Mouse (Mus musculus): Measurements from ENCODE around the gene Fgf10. TPM values are rescaled to one million over a fixed set of nuclear protein-coding genes. Genes with fewer than 3 reads are reported as not detected.

Fgf10 gene
- polyA plus RNA-seq, 1 experiment from 2014 or later, result 1.3 TPM

- no peak overlapping the region for H3K4me2 ChIP-seq (replicated peaks)
- no peaks in the 10 kb centered on the region for H3K36me3 ChIP-seq
- no peak overlapping the region for H3K27ac ChIP-seq
- H3K27me3 ChIP-seq (replicated peaks), result no peaks in the 10 kb centered on the region
- WGBS, result 88% methylated on average over 4 of the region's 4 CpGs
- no peaks in the 10 kb centered on the region for H3K9me3 ChIP-seq
- no peak overlapping the region for H3K9ac ChIP-seq
- H3K4me1 ChIP-seq, result no peaks in the 10 kb centered on the region
- no peak for ATAC-seq (ENCODE audit: low FRiP score, low read depth)
- H3K4me3 ChIP-seq, result no peak overlapping the region
Measured at GRCm38 (mm10) chr13:118800176-118800575, 130.6 kb downstream of the Fgf10 start.

DNA sequence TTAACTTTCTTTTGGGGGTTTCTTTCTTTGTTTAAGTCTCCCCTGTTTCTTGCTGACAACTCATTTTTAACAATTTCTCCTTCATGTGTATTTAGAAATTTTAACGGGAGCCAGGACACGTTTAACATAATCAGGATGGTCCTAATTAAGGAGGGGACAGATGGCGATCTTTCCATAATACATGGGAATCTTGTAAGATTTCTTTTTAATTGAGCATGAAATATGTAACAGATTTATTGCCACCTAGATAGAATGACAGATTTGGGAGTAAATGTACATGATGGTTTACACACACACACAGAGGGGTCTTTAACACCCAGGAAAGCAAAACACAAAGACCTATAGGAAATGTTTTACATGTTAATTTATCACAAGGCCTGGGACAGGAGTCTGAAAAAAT lies 137.1 kb downstream of the Fgf10 start:
- Histone ChIP-seq H3K27ac (no peak overlapping the region), H3K4me3 (no peak overlapping the region), H3K9me3 (no peaks in the 10 kb centered on the region), H3K9ac (no peak overlapping the region), H3K36me3 (no peaks in the 10 kb centered on the region), H3K4me2 (replicated peaks) (no peak overlapping the region), H3K4me1 (no peaks in the 10 kb centered on the region), H3K27me3 (replicated peaks) (no peaks in the 10 kb centered on the region)
- WGBS, result 82% methylated on average over 3 of the region's 3 CpGs
- ATAC-seq (ENCODE audit: low FRiP score, low read depth), result no peak

DNA sequence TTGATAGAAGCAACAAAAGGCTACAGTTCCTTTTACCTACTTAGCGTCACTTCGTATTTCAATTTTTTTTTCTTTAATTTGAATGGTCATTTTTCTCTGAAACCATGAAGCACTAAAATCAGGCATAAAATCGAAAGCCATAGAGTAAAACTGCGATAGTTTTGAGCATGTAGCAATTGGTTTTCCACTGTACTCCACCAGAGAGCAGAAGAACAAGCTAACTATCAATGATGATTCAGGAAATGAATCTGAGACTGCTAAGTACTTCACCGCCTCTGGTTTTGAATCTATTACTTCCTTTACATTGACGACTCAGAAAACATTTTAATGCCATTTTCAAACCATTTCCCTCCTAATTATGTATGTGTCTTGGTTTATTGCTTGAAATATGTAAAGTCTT lies 150.2 kb downstream of the Fgf10 start:
- no peaks in the 10 kb centered on the region for H3K9me3 ChIP-seq
- no peaks in the 10 kb centered on the region for H3K27me3 ChIP-seq (replicated peaks)
- H3K4me1 ChIP-seq, result no peaks in the 10 kb centered on the region
- no peak overlapping the region for H3K9ac ChIP-seq
- no peak overlapping the region for H3K4me2 ChIP-seq (replicated peaks)
- H3K27ac ChIP-seq, result no peak overlapping the region
- no peak overlapping the region for H3K4me3 ChIP-seq
- no peak for ATAC-seq (ENCODE audit: low FRiP score, low read depth)
- WGBS, result 92% methylated on average over 6 of the region's 6 CpGs
- H3K36me3 ChIP-seq, result no peaks in the 10 kb centered on the region

- H3K4me1 ChIP-seq, result no peaks in the 10 kb centered on the region
- no peaks in the 10 kb centered on the region for H3K36me3 ChIP-seq
- WGBS, result 95% methylated on average over 2 of the region's 2 CpGs
- H3K4me3 ChIP-seq, result no peak overlapping the region
- H3K9me3 ChIP-seq, result no peaks in the 10 kb centered on the region
- no peak for ATAC-seq (ENCODE audit: low FRiP score, low read depth)
- H3K27me3 ChIP-seq (replicated peaks), result no peaks in the 10 kb centered on the region
- H3K4me2 ChIP-seq (replicated peaks), result no peak overlapping the region
- no peak overlapping the region for H3K9ac ChIP-seq
- H3K27ac ChIP-seq, result no peak overlapping the region
Measured at GRCm38 (mm10) chr13:118823113-118823512, 153.5 kb downstream of the Fgf10 start.

- no peak overlapping the region for H3K4me3 ChIP-seq
- no peak overlapping the region for H3K9ac ChIP-seq
- 77% methylated on average over 4 of the region's 4 CpGs for WGBS
- no peak overlapping the region for H3K4me2 ChIP-seq (replicated peaks)
- H3K4me1 ChIP-seq, result no peaks in the 10 kb centered on the region
- no peaks in the 10 kb centered on the region for H3K36me3 ChIP-seq
- H3K27ac ChIP-seq, result no peak overlapping the region
- H3K27me3 ChIP-seq (replicated peaks), result no peaks in the 10 kb centered on the region
- ATAC-seq (ENCODE audit: low FRiP score, low read depth), result no peak
- no peaks in the 10 kb centered on the region for H3K9me3 ChIP-seq
Measured at GRCm38 (mm10) chr13:118825102-118825501, 155.5 kb downstream of the Fgf10 start.

DNA sequence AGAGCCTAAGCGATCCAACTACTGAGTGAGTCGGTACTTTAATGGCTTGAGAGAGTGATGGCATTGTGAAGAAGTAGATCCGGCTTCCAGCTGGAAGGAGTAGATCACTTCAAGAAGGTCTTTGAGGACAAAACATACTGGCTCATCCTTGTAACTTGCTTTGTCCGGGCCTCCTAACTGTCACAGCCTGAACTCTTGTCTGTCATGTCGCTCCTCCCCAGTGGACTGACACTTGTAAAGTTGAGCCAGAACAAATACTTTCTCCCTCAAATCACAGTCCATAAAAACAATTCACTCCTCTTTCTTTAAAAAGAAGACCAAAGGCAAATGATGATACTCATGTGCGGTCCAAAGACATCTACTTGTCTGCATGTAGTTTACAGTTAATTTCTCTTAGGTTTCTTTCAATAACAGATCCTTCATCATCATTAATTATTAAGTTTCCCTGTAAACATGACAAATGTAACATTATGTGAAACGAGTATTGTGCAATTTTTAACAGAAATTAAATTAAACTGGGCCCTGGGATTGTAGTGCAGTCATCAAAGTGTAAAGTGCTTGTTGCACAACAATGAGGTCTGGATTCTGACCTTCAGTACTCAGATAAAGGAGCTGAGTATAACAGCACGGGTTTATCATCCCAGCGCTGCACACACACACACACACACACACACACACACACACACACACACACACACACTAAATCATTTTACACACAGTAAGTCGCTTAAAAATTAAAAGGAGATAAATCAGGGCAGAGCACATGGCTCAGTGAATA lies 159.2 kb downstream of the Fgf10 start:
- Histone ChIP-seq H3K27me3 (replicated peaks) (no peaks in the 10 kb centered on the region), H3K36me3 (no peaks in the 10 kb centered on the region), H3K9ac (no peak overlapping the region), H3K4me3 (no peak overlapping the region), H3K4me2 (replicated peaks) (no peak overlapping the region), H3K4me1 (no peaks in the 10 kb centered on the region), H3K27ac (no peak overlapping the region), H3K9me3 (no peaks in the 10 kb centered on the region)
- ATAC-seq (ENCODE audit: low FRiP score, low read depth), result no peak
- WGBS, result 90% methylated on average over 10 of the region's 10 CpGs

- H3K9me3 ChIP-seq, result no peaks in the 10 kb centered on the region
- no peak overlapping the region for H3K4me3 ChIP-seq
- no peak overlapping the region for H3K9ac ChIP-seq
- H3K27ac ChIP-seq, result no peak overlapping the region
- H3K36me3 ChIP-seq, result no peaks in the 10 kb centered on the region
- ATAC-seq (ENCODE audit: low FRiP score, low read depth), result no peak
- no peaks in the 10 kb centered on the region for H3K4me1 ChIP-seq
- no peak overlapping the region for H3K4me2 ChIP-seq (replicated peaks)
- no peaks in the 10 kb centered on the region for H3K27me3 ChIP-seq (replicated peaks)
Measured at GRCm38 (mm10) chr13:118834021-118834420, 164.4 kb downstream of the Fgf10 start.

DNA sequence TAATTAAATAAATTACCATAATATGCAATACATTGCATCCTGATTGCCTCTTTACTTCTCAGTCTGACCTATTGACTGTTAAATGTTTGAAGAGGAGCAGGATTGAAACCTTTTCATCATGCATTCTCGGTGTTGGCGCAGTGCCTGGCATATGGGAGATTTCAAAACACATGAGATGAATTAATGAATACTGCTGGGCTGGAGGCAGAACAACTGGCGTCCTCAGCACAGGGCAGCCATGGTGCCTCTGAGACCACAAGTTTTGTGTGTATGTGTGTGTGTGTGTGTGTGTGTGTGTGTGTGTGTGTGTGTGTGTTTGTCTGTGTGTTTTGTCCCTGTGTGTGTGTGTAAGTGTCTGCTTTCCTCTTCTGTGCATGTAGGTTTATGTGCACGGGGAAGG lies 165.5 kb downstream of the Fgf10 start:
- Histone ChIP-seq H3K4me2 (replicated peaks) (no peak overlapping the region), H3K27me3 (replicated peaks) (no peaks in the 10 kb centered on the region), H3K4me3 (no peak overlapping the region), H3K27ac (no peak overlapping the region), H3K36me3 (no peaks in the 10 kb centered on the region), H3K9ac (no peak overlapping the region), H3K9me3 (no peaks in the 10 kb centered on the region), H3K4me1 (no peaks in the 10 kb centered on the region)
- WGBS, result 84% methylated on average over 4 of the region's 4 CpGs
- ATAC-seq (ENCODE audit: low FRiP score, low read depth), result no peak
